Mouse (Mus musculus) E14TG2a.4 (cell line): ENCODE measurements around the gene Mmp23.

Experiments
- CTCF ChIP-seq: conservative IDR thresholded peaks from 2 replicates; pipeline ENCODE4 v1.5.1; 2014; ENCODE audit warnings: low read length
- NANOG ChIP-seq: IDR thresholded peaks from 2 replicates; pipeline ENCODE4 v1.6.1; 2014; ENCODE audit warnings: borderline replicate concordance, low read length, mixed read lengths
- POU5F1 ChIP-seq: IDR thresholded peaks from 2 replicates; pipeline ENCODE4 v1.6.1; 2014; ENCODE audit warnings: low read length, borderline replicate concordance

DNA sequence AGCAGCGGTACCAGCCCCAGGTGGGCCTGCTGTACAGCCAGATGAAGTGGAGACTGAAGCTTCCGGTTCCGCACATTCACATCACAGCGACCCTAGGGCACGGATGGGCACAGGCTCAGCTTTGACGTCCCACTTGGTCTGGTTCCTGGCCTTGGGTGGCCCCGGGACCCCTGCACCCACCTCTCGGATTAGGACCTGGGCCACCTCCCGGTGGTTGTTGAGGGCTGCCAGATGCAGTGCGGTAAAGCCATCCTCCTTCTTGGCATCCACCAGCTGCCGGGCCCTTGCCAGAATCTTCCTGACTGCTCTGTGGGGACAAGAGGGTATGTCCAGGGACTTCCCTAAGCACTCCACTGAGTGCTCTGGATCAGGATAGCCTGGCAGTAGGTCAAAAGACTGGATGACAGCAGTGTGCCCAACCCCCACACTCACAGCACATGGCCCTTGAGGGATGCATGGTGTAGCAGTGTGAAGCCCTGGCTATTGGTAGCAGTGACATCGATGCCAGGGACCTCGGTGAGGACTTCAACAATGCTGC lies 3.1 kb upstream of the Mmp23 start:
- TF ChIP-seq CTCF: no peak
- no peak for TF ChIP-seq POU5F1
- no peak for TF ChIP-seq NANOG
